Mouse (Mus musculus): ENCODE results near the gene Isoc2a.
"Not testable (repeated sequence)": the region's sequence is repeated elsewhere in the genome, so short reads cannot be mapped to it uniquely, and the experiment has no call there.

Gene Isoc2a

DNA sequence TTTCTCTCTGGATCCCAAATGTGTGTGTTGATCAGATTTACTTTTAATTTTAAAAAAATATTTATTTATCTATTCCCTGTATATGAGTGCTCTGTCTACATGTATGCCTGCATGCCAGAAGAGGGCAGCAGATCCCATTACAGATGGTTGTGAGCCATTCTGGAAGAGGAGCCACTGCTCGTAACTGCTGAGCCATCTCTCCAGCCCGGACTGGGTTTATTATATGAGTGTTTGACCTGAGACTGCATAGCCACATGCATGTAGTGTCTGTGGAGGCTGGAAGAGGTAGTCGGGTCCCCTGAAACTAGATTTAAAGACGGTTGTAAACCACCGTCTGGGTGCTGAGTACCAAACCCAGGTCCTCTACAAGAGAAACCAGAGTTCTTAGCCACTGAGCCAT is 11.9 kb upstream of the Isoc2a start:
- peak; percentile 64 to 70 for DNase-seq

DNA sequence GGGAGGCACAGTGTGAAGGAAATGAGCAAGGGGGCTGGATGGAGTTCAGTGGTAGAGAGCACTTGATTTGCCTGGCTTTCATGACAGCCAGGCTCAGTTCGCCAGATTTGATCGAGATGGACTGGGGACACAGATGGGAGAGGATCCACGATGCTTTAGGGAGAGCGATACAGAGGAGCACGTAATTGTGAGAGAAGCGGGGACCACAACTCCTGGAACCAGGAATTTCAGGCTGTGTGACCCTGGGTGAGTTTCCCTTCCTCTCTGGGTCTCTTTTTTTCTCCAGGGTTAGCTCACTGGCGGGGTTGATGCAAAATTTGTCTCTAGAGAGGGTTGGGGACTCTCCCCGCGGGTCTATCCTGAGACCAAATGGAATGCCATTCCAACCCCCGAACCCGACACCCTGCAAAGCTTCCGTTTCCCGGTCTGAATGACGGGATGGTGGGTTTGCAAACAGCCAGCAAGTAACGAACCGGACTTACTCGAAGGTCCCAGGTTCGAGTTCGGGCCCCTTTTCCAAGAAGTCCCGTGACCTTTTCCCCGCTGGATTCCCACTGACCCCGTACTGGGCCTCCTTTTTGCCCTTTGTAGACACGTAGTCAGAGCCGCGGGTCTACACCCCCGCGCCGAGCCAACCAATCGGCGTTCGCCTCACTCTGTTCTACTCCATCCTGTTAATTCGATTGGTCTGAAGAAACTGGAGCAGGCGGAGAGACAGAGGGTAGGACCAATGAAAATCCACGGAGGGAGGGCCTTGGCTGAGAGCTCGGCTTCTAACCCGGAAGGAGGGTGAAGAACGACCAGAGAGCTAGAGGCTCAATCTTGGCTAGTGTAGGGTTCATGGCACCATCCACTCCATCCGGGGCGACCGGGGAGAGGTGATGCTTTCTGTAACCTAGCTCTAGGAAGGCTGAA is 11.1 kb upstream of the Isoc2a start:
- DNase-seq: peak; percentile 97

DNA sequence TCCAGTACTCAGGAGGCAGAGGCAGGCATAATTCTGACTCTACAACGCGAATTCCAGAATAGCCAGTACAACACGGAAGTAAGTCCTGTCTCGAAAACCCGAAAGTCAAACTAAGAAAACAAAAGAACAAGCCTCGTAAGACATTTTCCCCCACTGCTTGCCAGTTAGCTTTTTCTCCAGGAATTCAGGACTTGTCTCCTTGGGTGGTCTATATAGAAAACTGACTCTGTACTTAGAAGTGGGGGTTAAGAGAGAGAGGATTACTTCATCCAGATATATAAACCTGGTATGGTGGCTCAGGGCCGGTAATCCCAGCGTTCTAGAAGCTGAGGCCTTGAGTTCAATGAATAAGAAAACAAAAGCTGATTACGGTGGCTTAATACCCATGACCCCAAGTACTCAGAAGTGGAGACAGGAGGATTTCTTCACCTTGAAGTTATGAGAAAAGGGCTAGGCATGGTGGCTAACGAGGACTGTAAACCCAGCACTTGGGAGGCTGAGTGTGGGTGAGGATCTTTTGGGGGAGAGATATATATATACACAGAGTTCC is 10.2 kb upstream of the Isoc2a start:
- no peak for DNase-seq

DNA sequence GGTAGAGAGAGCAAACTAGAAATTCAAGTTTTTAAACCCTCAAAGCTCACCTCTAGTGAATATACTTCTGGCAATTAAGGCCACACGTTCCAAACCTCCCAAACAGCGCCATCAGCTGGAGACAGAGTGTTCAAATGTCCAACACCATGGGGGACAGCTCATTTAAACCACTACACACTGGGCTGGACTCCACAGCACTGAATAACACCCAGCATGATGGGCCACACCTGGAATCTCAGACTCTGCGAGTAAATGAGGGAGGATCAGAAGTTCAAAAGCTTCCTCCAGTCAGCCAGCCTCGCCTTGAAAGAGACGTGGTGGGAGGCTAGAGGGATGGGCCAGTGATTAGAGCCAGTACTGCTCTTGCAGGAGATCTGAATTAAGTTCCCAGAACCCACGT is 6.8 kb upstream of the Isoc2a start, which contains the start of gene Isoc2b:
Gene Isoc2b, minus strand, starts transcription at position 126 of the 400 bp plus-strand sequence.
- DNase-seq: no peak

DNA sequence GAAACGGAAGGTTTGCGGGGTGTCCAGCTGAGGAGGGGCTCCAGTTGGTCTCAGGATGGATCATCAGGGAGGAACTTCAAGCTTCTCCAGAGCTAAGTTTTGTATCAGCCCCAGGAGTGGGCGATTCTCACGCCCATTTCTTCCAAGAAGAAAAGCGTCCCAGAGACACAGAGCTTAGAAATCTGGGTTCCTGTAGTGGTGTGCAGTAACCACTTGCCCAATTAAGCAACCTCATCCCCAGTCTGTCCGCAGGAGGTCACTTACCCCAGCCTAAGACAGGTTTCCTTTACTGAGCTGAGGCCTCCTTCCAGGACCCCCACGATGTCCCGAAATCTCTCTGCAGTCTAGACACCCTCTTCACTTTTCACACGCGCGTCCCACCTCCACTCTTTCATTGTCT is 273 bp downstream of the Isoc2a start:
- DNase-seq: peak in 1 of 2 experiments; percentile 29

DNA sequence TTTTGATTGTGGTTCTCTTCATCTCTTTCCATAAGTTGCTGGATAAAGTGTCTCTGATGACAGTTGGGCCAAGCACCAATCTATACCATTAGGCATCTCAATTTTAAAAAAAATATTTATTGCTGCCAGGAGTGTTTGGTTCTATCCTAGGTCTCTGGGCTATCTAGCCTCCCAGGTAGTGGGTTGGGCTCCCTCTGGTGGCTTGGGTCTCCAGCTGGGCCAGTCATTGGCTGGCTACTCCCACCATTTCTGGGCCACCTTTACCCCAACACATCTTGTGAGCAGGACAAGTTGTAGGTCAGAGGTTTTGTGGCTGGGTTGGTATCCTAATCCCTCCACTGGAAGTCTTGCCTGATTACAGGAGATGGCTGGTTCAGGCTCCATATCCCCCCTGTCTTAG is 1.2 kb downstream of the Isoc2a start:
- no peak for DNase-seq

DNA sequence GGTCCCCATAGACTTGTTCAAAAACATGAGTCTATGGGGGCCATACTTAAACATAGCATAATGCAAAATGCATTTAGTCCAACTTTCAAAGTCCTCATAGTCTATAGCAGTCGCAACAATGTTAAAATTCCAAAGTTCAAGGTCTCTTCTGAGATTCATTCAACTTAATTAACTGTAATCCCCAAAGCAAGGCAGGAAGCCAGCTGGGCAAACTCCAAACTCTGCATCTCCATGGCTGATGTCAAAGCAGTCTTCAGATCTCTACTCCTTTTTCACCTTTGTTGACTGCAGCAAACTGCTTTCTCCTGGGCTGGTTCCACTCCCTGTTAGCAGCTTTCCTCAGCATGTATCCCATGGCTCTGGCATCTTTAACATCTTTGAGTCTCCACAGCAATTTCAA is 2.1 kb downstream of the Isoc2a start:
- DNase-seq: not testable (repeated sequence)

DNA sequence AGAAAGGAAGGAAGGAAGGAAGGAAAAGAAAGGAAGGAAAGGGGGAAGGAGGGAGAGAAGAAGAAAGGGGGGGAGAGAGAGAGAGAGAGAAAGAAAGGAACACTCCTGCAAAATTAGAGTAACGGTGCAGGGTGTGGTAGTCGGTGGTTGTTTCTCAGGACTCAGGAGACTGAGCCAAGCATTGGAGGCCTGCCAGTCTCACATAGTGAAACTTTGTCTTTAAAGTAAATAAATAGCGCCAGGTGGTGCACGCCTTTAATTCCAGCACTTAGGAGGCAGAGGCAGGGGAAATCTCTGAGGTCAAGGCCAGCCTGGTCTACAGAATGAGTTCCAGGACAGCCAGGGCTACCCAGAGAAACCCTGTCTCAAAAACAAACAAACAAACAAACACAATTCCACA is 9.7 kb downstream of the Isoc2a start:
- DNase-seq: no peak

DNA sequence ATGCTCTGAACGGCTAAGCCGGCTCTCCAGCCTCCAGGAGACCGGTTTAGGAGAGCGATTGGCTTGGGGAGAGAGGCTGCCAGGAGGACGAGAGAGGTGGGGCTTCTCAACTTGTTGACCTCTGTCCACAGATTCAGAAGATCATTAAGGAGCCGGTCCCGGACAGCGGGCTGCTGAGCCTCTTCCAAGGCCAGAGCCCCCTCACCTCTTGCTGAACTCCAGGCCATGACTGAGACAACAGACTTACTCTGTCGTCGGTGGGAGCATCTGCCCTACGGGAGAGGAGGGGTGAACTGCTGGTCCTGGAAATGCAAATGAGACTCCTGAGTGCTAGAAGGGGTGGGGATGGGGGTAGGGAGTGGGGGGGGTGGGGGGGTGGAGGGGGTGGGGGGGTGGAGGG is 18.2 kb downstream of the Isoc2a start:
- DNase-seq: no peak

DNA sequence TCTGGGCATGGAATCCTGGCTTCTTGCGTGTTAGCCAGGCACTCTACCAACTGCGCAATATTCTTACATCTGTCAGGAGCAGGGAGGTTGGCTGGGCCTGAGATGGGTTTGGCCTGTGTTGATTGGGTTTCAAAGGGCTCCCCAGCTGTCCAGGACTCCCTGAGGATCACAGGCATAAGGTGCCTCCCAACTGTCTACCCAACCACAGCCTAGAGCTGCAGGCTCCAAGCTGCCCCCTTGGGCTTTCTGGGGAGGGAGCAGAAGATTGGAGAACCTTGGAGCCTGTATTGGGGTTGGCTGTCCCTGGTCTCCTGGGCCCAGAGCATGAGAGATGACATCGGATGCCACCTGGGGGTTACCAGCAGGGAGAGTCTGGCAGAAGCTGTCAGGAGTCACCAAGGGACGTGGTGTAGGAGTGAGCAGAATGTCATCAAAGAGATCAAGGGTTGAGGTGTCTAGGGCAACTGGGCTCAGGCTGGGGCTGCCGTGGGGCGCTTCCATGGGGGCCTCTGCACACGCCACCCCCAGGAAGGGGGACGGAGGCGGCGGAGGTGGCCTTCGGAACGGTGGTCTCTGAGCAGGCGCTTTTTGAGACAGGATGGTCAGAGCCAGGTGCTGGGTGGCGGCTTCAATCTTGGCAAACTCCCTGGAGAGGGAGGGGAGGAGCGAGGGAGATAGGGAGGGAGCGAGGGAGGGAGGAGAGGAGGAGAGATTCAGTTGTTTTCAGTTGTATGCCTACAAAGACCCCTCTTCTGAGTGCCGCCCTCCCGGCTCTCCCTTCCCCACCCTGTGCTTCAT is 22.1 kb downstream of the Isoc2a start:
- DNase-seq: peak; percentile 53 to 68

DNA sequence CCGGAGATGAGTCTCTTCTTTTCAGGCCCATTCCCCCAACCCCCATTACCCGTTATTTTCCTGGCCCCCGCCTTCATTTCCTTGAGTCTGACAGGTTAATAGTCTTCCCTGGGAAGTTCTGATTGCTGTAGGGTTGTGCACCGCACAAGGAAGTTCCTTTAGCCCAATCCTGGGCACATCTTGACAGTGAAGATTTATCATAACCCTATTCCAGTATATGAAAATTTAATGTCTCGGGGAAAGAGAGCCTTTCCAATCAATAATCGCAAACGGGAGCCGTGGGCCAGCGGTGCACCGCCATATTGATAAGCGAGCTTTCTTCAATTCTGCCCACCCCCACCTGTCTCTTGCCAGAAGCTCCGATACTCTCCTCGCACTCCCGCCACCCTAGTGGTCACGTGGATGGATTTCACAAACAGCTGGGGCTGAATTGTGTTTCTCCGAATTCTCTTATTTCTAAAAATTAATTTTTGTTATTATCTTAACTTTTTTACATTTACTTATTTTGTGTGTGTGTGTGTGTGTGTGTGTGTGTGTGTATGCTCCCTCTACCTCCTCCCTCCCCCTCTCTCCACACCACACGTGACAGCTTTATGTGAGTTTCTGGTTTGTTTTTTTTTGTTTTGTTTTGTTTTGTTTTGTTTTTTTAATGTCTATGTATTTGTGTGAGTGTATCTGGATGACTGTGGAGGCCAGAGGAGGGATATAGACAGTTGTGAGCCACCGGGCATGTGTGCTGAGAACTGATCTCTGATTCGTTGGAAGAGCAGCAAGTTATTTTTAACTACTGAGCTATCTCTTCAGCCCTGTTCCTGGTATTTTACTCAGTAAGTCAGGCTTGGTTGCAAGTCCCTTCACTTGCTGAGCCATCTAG is 22.9 kb downstream of the Isoc2a start:
- peak; percentile 50 to 54 for DNase-seq

DNA sequence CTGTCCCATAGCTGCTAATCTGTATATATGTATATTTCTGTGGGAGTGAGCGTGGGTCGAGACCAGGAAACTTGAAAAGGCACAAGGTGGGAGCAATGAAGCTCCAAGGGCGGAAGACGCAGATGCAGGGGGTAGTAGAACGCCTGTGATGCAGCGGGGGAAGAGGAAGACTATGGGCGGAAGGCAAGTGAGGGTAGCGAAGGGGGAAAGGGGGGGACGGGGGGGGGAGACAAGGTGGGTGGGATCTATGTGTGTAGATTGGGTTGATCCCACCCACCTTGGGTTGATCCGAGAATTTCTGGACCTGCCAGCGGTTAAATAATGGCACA is 23.5 kb downstream of the Isoc2a start:
- no peak for DNase-seq

DNA sequence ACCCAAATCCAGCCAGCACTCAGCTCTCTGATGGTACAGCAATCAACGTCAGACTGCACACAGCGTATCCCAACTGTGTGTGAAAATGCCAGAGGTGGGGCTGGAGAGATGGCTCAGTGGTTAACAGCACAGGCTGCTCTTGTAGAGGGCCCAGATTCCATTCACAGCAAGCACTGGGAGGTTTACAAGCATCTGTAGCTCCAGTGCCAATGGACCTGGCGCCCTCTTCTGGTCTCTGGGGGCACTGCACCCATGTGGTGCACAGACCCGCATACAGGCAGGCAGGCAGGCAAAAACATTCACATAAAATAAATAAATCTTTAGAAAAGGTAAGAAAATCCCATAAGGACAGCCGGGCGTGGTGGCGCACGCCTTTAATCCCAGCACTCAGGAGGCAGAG is 24.2 kb downstream of the Isoc2a start:
- peak; percentile 36 to 76 for DNase-seq

DNA sequence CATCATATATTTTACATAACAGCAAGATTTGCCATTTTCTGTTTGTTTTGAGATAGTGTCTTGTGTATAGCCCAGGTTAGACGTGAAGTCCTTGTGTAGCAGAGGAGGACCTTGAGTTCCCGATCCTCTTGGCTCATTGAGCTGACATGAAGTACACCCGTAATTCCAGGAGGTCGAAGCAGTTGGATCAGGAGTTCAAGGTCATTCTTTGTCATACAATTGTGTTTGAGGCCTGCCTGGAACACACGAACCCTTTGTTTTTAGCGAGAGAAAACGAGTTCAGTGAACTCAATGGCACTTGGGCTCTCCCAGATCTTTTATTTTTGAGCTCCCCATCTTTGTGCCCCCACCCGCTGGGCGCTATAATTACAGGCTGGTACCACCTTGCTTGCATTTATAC is 25.5 kb downstream of the Isoc2a start:
- no peak for DNase-seq

DNA sequence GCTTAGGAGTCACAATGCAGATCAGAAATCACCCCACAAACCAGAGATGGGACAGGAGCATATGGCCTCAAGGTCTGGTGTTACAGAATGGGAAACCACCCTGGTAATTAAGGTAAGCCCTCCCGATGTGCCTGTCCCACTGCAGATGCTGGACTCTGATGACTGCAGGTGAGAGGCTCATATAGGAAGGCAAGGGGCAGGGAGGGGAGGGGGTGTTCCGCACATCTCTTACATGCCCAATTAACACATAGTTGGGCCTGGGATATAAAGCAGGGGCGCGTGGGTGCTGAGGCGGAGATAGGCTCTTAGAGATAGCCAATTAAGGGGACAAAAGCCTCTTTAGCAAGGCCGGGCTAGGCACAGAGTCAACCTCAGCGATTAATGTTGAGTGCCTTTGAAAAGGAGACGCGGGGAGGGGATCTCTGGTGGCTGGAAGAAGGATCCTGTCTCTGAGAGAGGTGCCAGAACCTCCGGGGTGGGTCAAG is 29.6 kb downstream of the Isoc2a start, which contains the start of gene Gm36210:
Gene Gm36210, minus strand, starts transcription at position 51 of the 485 bp plus-strand sequence.
- no peak for DNase-seq

DNA sequence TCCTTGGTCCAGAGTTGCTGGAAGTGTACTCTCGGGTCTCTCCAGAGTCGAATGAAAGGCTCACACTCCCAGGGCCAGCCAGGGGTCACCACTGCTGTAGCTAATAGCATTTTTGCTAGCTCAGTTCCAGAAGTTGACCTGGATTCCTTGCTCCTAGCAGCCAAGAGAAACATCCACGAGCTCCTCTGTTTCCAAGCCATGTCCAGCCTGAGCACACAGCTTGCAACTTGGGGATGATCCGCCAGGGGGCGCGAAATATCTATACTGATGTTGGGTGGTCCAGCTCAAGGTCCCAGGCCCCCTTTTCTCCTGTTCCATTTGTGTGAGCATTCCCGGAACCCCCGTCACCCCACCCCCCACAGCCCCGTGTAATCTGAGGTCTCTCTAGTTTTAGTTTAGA is 34.6 kb downstream of the Isoc2a start:
- peak; percentile 72 to 85 for DNase-seq

DNA sequence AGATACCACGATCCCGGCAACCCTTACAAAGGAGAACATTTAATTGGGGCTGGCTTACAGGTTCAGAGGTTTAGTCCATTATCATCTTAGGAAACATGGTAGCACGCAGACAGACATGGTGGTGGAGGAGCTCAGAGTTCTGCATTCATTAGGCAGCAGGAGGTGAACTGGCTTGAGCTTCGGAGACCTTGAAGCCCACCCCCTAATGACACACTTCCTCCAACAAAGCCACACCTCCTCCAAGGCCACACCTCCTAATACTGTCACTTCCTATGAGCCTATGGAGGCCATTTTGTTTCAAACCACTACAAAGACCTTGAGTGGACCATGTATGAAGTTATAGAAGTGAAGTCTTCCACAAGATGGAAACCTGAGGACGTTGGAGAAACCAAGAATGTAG is 35.3 kb downstream of the Isoc2a start:
- no peak for DNase-seq

DNA sequence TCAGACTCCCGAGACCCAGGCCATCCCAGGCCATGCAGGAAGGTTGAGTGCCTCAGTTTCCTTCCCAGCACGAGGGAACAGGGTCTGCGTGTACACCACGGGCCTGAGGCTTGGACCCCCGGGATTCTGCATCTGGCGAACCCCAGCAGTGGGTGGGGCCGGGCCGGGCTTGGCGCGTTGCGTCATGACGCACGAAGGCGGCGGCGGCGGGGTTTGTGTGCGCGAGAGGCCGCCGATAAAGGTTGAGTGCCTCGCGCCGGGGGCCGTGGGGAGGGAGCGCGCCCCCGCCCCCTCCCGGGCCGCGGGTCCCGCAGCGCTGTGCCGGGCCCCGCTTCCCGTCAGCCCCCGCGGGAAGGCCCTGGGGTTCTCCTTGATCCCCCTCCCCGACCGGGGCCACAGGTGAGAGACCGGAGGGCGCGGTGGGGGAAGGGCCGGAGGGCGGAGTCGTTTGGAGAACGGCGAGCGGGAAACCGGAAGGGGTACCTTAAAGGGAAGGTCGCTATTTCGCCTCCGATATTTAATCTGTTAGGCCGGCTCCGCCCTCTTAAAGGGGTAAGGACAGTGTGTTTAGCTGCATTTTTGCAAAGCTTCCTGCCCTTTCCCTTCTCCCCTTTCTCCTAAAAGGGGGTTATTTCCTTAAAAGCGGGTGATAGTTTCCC is 38.2 kb downstream of the Isoc2a start, which contains the start of gene Zfp628:
Gene Zfp628, plus strand, starts transcription at position 211 of the 659 bp plus-strand sequence.
- DNase-seq: peak; percentile 98 to 99

DNA sequence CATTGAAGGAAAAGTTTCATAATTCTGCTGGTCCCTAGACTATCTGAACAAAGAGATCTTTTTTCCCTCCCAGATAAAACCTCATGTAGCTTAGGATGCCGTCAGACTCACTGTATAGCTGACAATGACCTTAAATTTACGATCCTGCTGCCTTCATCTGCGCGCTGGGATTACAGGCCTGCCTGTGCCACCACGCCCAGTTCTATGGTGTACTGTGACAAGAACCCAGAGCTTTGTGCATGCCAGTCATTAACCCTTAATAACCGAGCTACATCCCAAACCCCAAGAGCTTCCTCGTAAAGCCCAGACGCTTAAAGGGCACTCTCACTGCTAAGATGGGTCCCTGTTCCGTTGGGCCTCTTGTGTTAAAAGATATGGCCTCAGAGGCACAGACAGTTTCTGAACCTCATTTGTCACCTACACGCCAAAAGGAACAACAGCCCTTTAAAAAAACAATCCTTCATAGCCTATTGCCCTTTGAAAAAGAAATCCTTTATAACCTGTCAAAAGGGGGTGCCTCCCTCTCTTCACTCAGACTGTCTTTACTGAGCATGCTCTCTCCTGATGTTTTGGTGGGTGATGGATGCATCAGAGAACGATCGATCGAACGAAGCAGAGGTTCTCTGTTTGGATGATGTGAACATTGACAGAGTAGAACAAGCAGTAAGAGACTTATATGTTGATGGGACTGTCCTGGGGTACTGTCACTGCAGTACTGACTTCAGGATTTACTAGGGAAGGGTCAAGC is 38.9 kb downstream of the Isoc2a start:
- DNase-seq: peak; percentile 55 to 67

DNA sequence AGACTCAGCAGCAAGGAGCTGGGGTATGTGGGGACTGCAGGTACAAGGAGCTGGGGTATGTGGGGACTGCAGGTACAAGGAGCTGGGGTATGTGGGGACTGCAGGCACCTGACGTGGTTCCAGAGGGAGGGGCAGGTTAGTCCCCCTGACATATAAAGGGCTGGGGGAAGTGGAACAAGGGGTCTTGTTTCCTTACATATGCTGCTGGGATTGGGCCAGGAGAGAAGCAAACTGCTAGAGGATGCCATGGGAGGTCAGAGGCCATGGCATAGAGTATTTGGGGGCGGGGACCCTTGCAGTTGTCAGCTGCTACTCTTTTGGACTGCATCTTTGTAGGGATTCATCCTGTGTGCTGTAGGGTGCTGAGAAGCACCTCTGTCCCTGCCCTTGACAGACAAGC is 40.5 kb downstream of the Isoc2a start:
- DNase-seq: no peak

DNA sequence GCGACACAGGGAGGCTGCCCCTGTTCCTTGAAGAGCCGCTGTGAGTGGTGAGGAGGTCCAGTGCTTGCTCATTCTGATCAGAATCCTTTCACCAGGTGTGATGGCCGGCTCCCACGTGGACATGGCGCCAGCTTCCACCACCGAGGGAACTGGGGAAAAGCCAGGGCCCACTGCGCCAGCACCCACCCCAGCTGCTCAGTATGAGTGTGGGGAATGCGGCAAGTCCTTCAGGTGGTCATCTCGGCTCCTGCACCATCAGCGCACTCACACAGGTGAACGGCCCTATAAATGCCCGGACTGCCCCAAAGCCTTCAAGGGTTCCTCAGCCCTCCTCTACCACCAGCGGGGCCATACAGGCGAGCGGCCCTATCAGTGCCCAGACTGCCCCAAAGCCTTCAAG is 41.7 kb downstream of the Isoc2a start:
- no peak for DNase-seq
